Mouse (Mus musculus) lung, adult 2 months (tissue): ENCODE measurements at regions not wholly inside any gene's neighbourhood (a gene's known extent, or its start where the extent isn't known, plus 50 kb on each side); places are given as distances from the start of the nearest gene placed in this dataset.

Experiments
- DNase-seq: peaks from one replicate; pipeline ENCODE4 v3.0.0; 2022
- H3K4me1 ChIP-seq: fragments of 200-500 bp; 2 replicates; pipeline ENCODE4 v1.6.1; 2011; ENCODE audit warnings: low read length; ENCODE audit not compliant: control insufficient read depth, insufficient read depth
- H3K4me3 ChIP-seq: fragments of 200-500 bp; replicated peaks from 2 replicates; pipeline ENCODE3; 2011; ENCODE audit warnings: low read depth, mild to moderate bottlenecking, control low read depth, low read length; ENCODE audit errors: extremely low read depth
- CTCF ChIP-seq: fragments of 200-500 bp; IDR thresholded peaks from 2 replicates; pipeline ENCODE4 v1.5.1; 2011; ENCODE audit warnings: mild to moderate bottlenecking, low read length, control low read depth; ENCODE audit not compliant: insufficient read depth
- POLR2A ChIP-seq: fragments of 200-500 bp; IDR thresholded peaks from 2 replicates; pipeline ENCODE4 v1.6.1; 2011; ENCODE audit warnings: low read depth, mild to moderate bottlenecking, control low read depth, low read length, borderline replicate concordance; ENCODE audit errors: extremely low read depth
- WGBS: fragments of 180-500 bp; shearing (Covaris S2); methylation state at CpG from one replicate; pipeline ENCODE4 v1.1.7; 2018; 5-methylcytosine and 5-hydroxymethylcytosine counted together

- H3K4me1 ChIP-seq = no peaks in the 10 kb centered on the region
- WGBS = 50% methylated on average over 3 of the region's 3 CpGs
- H3K4me3 ChIP-seq = no peak overlapping the region
- TF ChIP-seq CTCF (no peak), POLR2A (no peak)
- no peak for DNase-seq
These were observed 3321.1 kb upstream of the Gm7489 start for GRCm38 (mm10) chr15:50563611-50564010.

DNA sequence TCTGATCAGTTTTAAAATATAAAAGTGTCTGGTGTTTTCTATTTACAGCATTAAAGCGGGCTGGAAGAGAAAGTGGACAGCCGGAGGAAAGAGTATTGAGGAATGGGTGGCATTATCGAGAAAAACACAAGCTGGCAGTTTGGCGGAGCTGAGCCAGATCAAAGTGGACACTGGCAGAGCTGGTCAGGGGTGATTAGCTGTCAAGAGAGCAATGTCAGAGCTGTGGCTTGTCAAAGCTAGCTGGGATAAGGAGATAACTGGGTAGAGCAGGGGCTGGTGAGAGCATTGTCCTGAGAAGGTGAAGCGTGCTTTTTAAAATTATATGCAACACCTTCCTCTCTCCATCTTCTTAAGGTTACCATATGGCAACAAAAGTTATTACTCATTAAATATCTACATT is 3303.9 kb upstream of the Gm7489 start:
- DNase-seq = no peak
- Histone ChIP-seq H3K4me3 (no peak overlapping the region), H3K4me1 (no peaks in the 10 kb centered on the region)
- 91% methylated on average over 5 of the region's 5 CpGs for WGBS
- TF ChIP-seq POLR2A = no peak
- no peak for TF ChIP-seq CTCF

GRCm38 (mm10) chr15:50583951-50584350 is 3300.8 kb upstream of the Gm7489 start:
- no peak overlapping the region for H3K4me3 ChIP-seq
- DNase-seq = no peak
- no peaks in the 10 kb centered on the region for H3K4me1 ChIP-seq
- TF ChIP-seq POLR2A (no peak), CTCF (no peak)

GRCm38 (mm10) chr15:50585496-50585895 is 3299.2 kb upstream of the Gm7489 start:
- WGBS = 69% methylated on average over 6 of the region's 6 CpGs
- Histone ChIP-seq H3K4me1 (no peaks in the 10 kb centered on the region), H3K4me3 (no peak overlapping the region)
- TF ChIP-seq CTCF = no peak
- TF ChIP-seq POLR2A = no peak
- no peak for DNase-seq
